Mouse (Mus musculus): ENCODE results near the gene Cdc37. TPM values are rescaled to one million over a fixed set of nuclear protein-coding genes. Genes with fewer than 3 reads are reported as not detected.

Cdc37 gene
- polyA plus RNA-seq, 1 experiment, result 91.1 TPM

- no peak for DNase-seq
- Histone ChIP-seq H3K4me1 (replicated peaks; ENCODE audit: control insufficient read depth, insufficient read depth, low read length) (peaks cover 37% of the 10 kb centered on the region), H3K4me3 (ENCODE audit: control insufficient read depth, insufficient read depth, low read length) (no peak overlapping the region), H3K27ac (ENCODE audit: control insufficient read depth, insufficient read depth, low read length) (peak overlapping the region; percentile 50; the same call in 1 of the 2 replicates), H3K36me3 (ENCODE audit: control insufficient read depth, insufficient read depth, low read length) (peaks cover 15% of the 10 kb centered on the region), H3K27me3 (ENCODE audit: control insufficient read depth, insufficient read depth, low read length) (no peaks in the 10 kb centered on the region)
- WGBS, result 65% methylated on average over 4 of the region's 4 CpGs
- no peak for TF ChIP-seq CTCF (IDR thresholded peaks at IDR 0.05; ENCODE audit: borderline replicate concordance, control insufficient read depth, extremely low read depth, insufficient read depth, low read length, poor library complexity)
- TF ChIP-seq POLR2A (IDR thresholded peaks at IDR 0.05; ENCODE audit: control insufficient read depth, extremely low read depth, insufficient read depth, low read length, poor library complexity), result no peak
Observed at GRCm38 (mm10) chr9:21135329-21135890, 14.4 kb downstream of the Cdc37 start.

GRCm38 (mm10) chr9:21134595-21135328 lies 15.0 kb downstream of the Cdc37 start:
- no peaks in the 10 kb centered on the region for H3K27me3 ChIP-seq (ENCODE audit: control insufficient read depth, insufficient read depth, low read length)
- DNase-seq, result no peak
- H3K27ac ChIP-seq (ENCODE audit: control insufficient read depth, insufficient read depth, low read length), result no peak overlapping the region
- no peak overlapping the region for H3K4me3 ChIP-seq (ENCODE audit: control insufficient read depth, insufficient read depth, low read length)
- 80% methylated on average over 9 of the region's 9 CpGs for WGBS
- TF ChIP-seq POLR2A (IDR thresholded peaks at IDR 0.05; ENCODE audit: control insufficient read depth, extremely low read depth, insufficient read depth, low read length, poor library complexity), result no peak
- no peak for TF ChIP-seq CTCF (IDR thresholded peaks at IDR 0.05; ENCODE audit: borderline replicate concordance, control insufficient read depth, extremely low read depth, insufficient read depth, low read length, poor library complexity)
- peaks cover 37% of the 10 kb centered on the region for H3K4me1 ChIP-seq (replicated peaks; ENCODE audit: control insufficient read depth, insufficient read depth, low read length)
- H3K36me3 ChIP-seq (ENCODE audit: control insufficient read depth, insufficient read depth, low read length), result peaks cover 8% of the 10 kb centered on the region

- DNase-seq, result peak; percentile 56
- H3K4me3 ChIP-seq (ENCODE audit: control insufficient read depth, insufficient read depth, low read length), result no peak overlapping the region
- H3K27me3 ChIP-seq (ENCODE audit: control insufficient read depth, insufficient read depth, low read length), result no peaks in the 10 kb centered on the region
- WGBS, result 8% methylated on average over 9 of the region's 9 CpGs
- TF ChIP-seq POLR2A (IDR thresholded peaks at IDR 0.05; ENCODE audit: control insufficient read depth, extremely low read depth, insufficient read depth, low read length, poor library complexity) (no peak), CTCF (IDR thresholded peaks at IDR 0.05; ENCODE audit: borderline replicate concordance, control insufficient read depth, extremely low read depth, insufficient read depth, low read length, poor library complexity) (no peak)
- H3K27ac ChIP-seq (ENCODE audit: control insufficient read depth, insufficient read depth, low read length), result peak overlapping the region; percentile 61; the same call in 1 of the 2 replicates
- peaks cover 37% of the 10 kb centered on the region for H3K4me1 ChIP-seq (replicated peaks; ENCODE audit: control insufficient read depth, insufficient read depth, low read length)
- H3K36me3 ChIP-seq (ENCODE audit: control insufficient read depth, insufficient read depth, low read length), result no peaks in the 10 kb centered on the region
Observed at GRCm38 (mm10) chr9:21133064-21133707, 16.6 kb downstream of the Cdc37 start.

- Histone ChIP-seq H3K4me1 (replicated peaks; ENCODE audit: control insufficient read depth, insufficient read depth, low read length) (peaks cover 37% of the 10 kb centered on the region), H3K27ac (ENCODE audit: control insufficient read depth, insufficient read depth, low read length) (no peak overlapping the region), H3K27me3 (ENCODE audit: control insufficient read depth, insufficient read depth, low read length) (no peaks in the 10 kb centered on the region), H3K36me3 (ENCODE audit: control insufficient read depth, insufficient read depth, low read length) (no peaks in the 10 kb centered on the region), H3K4me3 (ENCODE audit: control insufficient read depth, insufficient read depth, low read length) (no peak overlapping the region)
- WGBS, result 62% methylated on average over 12 of the region's 12 CpGs
- TF ChIP-seq POLR2A (IDR thresholded peaks at IDR 0.05; ENCODE audit: control insufficient read depth, extremely low read depth, insufficient read depth, low read length, poor library complexity), result no peak
- peak; percentile 37 for DNase-seq
Observed at GRCm38 (mm10) chr9:21132102-21132775, 17.5 kb downstream of the Cdc37 start.

GRCm38 (mm10) chr9:21131059-21131956 lies 18.5 kb downstream of the Cdc37 start, which contains the start of gene Tyk2:
Gene Tyk2, minus strand, starts transcription at chr9:21131243.
- DNase-seq, result peak; percentile 87
- 7% methylated on average over 37 of the region's 37 CpGs for WGBS
- peaks cover 35% of the 10 kb centered on the region for H3K4me1 ChIP-seq (replicated peaks; ENCODE audit: control insufficient read depth, insufficient read depth, low read length)
- H3K27ac ChIP-seq (ENCODE audit: control insufficient read depth, insufficient read depth, low read length), result peak within 1 kb of the TSS; percentile 33
- peaks cover 5% of the 10 kb centered on the region; the same call in 1 of the 2 replicates for H3K36me3 ChIP-seq (ENCODE audit: control insufficient read depth, insufficient read depth, low read length)
- TF ChIP-seq POLR2A (IDR thresholded peaks at IDR 0.05; ENCODE audit: control insufficient read depth, extremely low read depth, insufficient read depth, low read length, poor library complexity) (peak; percentile 63; the same call in 1 of the 2 replicates), CTCF (IDR thresholded peaks at IDR 0.05; ENCODE audit: borderline replicate concordance, control insufficient read depth, extremely low read depth, insufficient read depth, low read length, poor library complexity) (peak; percentile 42; the same call in 1 of the 2 replicates)
- H3K4me3 ChIP-seq (ENCODE audit: control insufficient read depth, insufficient read depth, low read length), result peak within 1 kb of the TSS; percentile 58
- H3K27me3 ChIP-seq (ENCODE audit: control insufficient read depth, insufficient read depth, low read length), result no peaks in the 10 kb centered on the region
